Mouse (Mus musculus): ENCODE results near the gene Zfp740.

DNA sequence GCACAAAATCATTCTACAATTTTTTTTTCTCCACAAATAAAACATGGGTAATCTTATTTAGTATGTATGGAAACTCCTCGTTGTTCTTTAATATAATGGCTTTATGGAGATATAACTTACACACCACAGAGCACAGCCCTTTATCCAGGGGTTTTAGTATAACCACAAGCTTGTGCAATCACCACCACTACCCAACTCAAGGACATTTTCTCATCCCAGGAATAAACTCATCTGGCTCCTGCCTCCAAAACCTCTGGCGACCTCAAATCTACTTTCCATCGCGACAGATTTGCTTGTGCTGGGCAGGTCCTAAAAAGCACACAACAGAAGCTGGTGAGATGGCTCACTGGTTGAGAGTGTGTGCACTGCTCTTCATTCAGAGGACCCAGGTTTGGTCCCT, 9.4 kb upstream of the Zfp740 start:
- TF ChIP-seq GATA1 (IDR thresholded peaks at IDR 0.05; ENCODE audit: low read length) (no peak), TAL1 (IDR thresholded peaks at IDR 0.05; ENCODE audit: low read length) (no peak)
